Mouse (Mus musculus): ENCODE data around the gene Olfr642. TPM values are rescaled to one million over a fixed set of nuclear protein-coding genes. Genes with fewer than 3 reads are reported as not detected.

Olfr642 gene
- polyA plus RNA-seq, 1 experiment from 2014 or later = not detected

DNA sequence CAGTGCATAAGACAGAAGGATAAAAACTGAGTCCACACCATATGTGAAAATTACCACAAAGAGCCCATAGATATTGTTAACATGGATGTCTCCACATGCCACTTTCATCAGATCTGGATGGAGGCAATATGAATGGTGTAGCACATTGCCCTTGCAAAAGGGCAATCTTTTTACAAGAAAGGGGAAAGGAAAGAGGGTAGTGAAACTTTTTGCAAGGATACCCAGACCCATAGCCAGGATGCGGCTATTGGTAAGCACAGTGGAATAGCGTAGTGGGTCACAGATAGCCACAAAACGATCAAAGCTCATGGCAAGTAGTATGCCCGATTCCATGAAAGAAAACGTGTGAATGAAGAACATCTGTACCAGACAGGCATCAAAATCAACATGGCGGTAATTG is 30.8 kb downstream of the Olfr642 start:
- Histone ChIP-seq H3K9ac (ENCODE audit: low read length) (no peak overlapping the region), H3K4me2 (ENCODE audit: low read depth, low read length, severe bottlenecking) (no peak overlapping the region), H3K36me3 (ENCODE audit: control insufficient read depth, insufficient read depth, low read length) (no peaks in the 10 kb centered on the region), H3K9me3 (ENCODE audit: control insufficient read depth, low read length) (no peaks in the 10 kb centered on the region), H3K27me3 (ENCODE audit: control insufficient read depth, insufficient read depth, low read length) (no peaks in the 10 kb centered on the region), H3K27ac (ENCODE audit: low read depth, low read length) (no peak overlapping the region), H3K4me1 (replicated peaks; ENCODE audit: control insufficient read depth, insufficient read depth, low read length) (no peaks in the 10 kb centered on the region), H3K4me3 (ENCODE audit: low read depth, low read length) (no peak overlapping the region)
- ATAC-seq (replicated peaks; ENCODE audit: low FRiP score) (no peak), DNase-seq (ENCODE audit: low spot score) (no peak)
- 88% methylated on average over 6 of the region's 6 CpGs for WGBS

DNA sequence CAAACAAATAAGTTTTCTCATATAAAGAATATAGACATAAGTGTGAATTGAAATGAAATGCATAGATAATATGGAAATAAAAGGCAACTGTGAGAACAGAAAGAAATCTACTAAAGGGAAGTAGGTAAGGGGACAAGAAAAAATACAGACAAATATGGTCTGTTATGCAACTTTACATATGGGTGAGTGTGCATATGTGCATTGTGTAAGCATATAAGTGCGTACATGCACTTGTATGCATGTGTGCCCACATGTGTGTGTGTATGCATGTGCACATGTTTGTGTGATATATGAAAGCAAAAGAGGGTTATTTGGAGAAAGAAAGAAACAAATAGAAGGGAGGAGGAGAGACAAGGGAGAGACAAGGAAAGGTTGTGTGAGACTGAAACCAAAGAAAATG is 33.5 kb downstream of the Olfr642 start:
- ATAC-seq (replicated peaks; ENCODE audit: low FRiP score) (no peak), DNase-seq (ENCODE audit: low spot score) (no peak)
- no peak overlapping the region for H3K4me3 ChIP-seq (ENCODE audit: low read depth, low read length)

DNA sequence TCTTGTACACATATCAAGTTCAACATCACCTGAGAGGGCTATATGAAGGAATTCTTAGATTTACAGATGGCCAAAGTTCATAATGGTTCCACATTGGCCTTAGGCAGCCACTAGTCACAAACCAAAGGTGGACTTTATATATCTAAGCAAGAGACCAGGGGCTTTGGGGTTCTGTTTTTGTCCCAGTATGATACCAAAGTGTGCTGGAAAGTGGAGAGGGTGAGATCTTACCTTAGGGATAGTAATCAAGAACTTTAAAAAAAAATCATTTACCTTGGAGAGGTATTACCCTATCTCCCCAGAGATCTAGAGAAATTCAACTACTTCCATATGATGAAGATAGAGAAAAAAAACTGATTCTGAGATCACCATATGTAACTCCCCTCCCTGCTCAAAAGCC is 35.3 kb downstream of the Olfr642 start, which contains the start of gene Olfr639:
Gene Olfr639, minus strand, starts transcription at position 101 of the 400 bp plus-strand sequence.
- H3K4me2 ChIP-seq (ENCODE audit: low read depth, low read length, severe bottlenecking) = no peak within 1 kb of the TSS
- no peak for DNase-seq (ENCODE audit: low spot score)
- no peak for ATAC-seq (replicated peaks; ENCODE audit: low FRiP score)
- no peak within 1 kb of the TSS for H3K27ac ChIP-seq (ENCODE audit: low read depth, low read length)
- no peaks in the 10 kb centered on the region for H3K36me3 ChIP-seq (ENCODE audit: control insufficient read depth, insufficient read depth, low read length)
- no peaks in the 10 kb centered on the region for H3K4me1 ChIP-seq (replicated peaks; ENCODE audit: control insufficient read depth, insufficient read depth, low read length)
- no peak within 1 kb of the TSS for H3K4me3 ChIP-seq (ENCODE audit: low read depth, low read length)
- H3K9ac ChIP-seq (ENCODE audit: low read length) = no peak within 1 kb of the TSS
- H3K9me3 ChIP-seq (ENCODE audit: control insufficient read depth, low read length) = no peaks in the 10 kb centered on the region; the same call in 1 of the 2 replicates
- no peaks in the 10 kb centered on the region for H3K27me3 ChIP-seq (ENCODE audit: control insufficient read depth, insufficient read depth, low read length)

More for the DNA sequence above, 33.5 kb downstream of the Olfr642 start:
- H3K36me3 ChIP-seq (ENCODE audit: control insufficient read depth, insufficient read depth, low read length) = no peaks in the 10 kb centered on the region
- H3K27me3 ChIP-seq (ENCODE audit: control insufficient read depth, insufficient read depth, low read length) = no peaks in the 10 kb centered on the region
- H3K4me2 ChIP-seq (ENCODE audit: low read depth, low read length, severe bottlenecking) = no peak overlapping the region
- no peaks in the 10 kb centered on the region for H3K9me3 ChIP-seq (ENCODE audit: control insufficient read depth, low read length)
- H3K9ac ChIP-seq (ENCODE audit: low read length) = no peak overlapping the region
- no peaks in the 10 kb centered on the region for H3K4me1 ChIP-seq (replicated peaks; ENCODE audit: control insufficient read depth, insufficient read depth, low read length)
- WGBS = 91% methylated on average over 1 of the region's 1 CpGs
- H3K27ac ChIP-seq (ENCODE audit: low read depth, low read length) = no peak overlapping the region

DNA sequence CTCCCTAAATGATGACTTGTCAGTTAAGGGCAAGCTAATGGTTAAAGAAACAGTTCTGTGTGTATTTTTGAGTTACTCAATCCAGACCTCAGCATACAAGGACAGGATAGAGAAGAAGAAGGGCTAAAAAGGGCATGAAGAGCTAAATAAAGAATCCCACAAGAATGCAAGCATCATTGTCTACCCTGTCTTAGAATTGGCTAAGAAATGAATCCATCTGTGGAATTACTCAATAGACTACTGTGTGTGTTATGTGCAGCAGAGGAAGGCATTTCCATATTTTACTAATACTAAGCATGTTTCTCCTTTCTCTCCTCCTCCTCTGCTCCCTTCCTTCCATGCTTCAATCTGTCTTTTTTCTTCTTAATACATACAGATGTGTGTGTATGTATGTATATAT is 53.3 kb downstream of the Olfr642 start:
- no peak overlapping the region for H3K4me2 ChIP-seq (ENCODE audit: low read depth, low read length, severe bottlenecking)

DNA sequence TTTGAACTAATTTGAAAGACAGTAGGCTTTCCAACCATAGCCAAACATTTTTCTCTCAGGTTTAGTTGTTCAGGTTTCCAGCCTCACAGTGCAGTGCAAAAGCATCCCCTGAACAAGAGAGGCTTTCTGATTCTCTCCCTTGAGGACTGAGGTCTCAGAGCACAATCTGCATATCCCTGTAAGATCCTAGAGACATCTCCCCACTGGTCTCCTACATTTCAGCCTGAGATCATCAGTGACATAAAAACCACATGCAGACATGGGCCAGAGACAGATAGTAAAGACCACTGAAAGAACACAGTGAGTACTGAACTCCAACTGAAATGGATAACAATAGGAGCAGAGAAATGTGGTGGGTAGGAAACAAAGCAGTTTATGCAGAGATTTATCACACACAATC is 54.0 kb downstream of the Olfr642 start, which contains the start of gene Olfr638:
Gene Olfr638, plus strand, starts transcription at position 301 of the 400 bp plus-strand sequence.
- no peak for DNase-seq (ENCODE audit: low spot score)
- no peak for ATAC-seq (replicated peaks; ENCODE audit: low FRiP score)
- Histone ChIP-seq H3K36me3 (ENCODE audit: control insufficient read depth, insufficient read depth, low read length) (no peaks in the 10 kb centered on the region), H3K4me3 (ENCODE audit: low read depth, low read length) (no peak within 1 kb of the TSS), H3K9me3 (ENCODE audit: control insufficient read depth, low read length) (no peaks in the 10 kb centered on the region), H3K27ac (ENCODE audit: low read depth, low read length) (no peak within 1 kb of the TSS), H3K27me3 (ENCODE audit: control insufficient read depth, insufficient read depth, low read length) (no peaks in the 10 kb centered on the region), H3K4me1 (replicated peaks; ENCODE audit: control insufficient read depth, insufficient read depth, low read length) (no peaks in the 10 kb centered on the region), H3K4me2 (ENCODE audit: low read depth, low read length, severe bottlenecking) (no peak within 1 kb of the TSS), H3K9ac (ENCODE audit: low read length) (no peak within 1 kb of the TSS)

More for the DNA sequence above, 53.3 kb downstream of the Olfr642 start:
- H3K36me3 ChIP-seq (ENCODE audit: control insufficient read depth, insufficient read depth, low read length) = no peaks in the 10 kb centered on the region
- H3K9me3 ChIP-seq (ENCODE audit: control insufficient read depth, low read length) = no peaks in the 10 kb centered on the region
- H3K27me3 ChIP-seq (ENCODE audit: control insufficient read depth, insufficient read depth, low read length) = no peaks in the 10 kb centered on the region
- H3K4me1 ChIP-seq (replicated peaks; ENCODE audit: control insufficient read depth, insufficient read depth, low read length) = no peaks in the 10 kb centered on the region
- no peak overlapping the region for H3K9ac ChIP-seq (ENCODE audit: low read length)
- H3K4me3 ChIP-seq (ENCODE audit: low read depth, low read length) = no peak overlapping the region
- no peak overlapping the region for H3K27ac ChIP-seq (ENCODE audit: low read depth, low read length)
- no peak for DNase-seq (ENCODE audit: low spot score)
- ATAC-seq (replicated peaks; ENCODE audit: low FRiP score) = no peak

Other genes with a start within 250 kb of the Olfr642 start
- gene Hbb-bt, start 238.7 kb downstream of the Olfr642 start, polyA plus RNA-seq (2014; fragmentation: Nextera tagmentation; extraction: Ambion mirVana) = 770 and 789 TPM in 2 replicates
- gene Hbb-bs, start 224.6 kb downstream of the Olfr642 start, polyA plus RNA-seq (2014; fragmentation: Nextera tagmentation; extraction: Ambion mirVana) = 254 and 256 TPM in 2 replicates
- gene Hbb-bh2, start 212.1 kb downstream of the Olfr642 start, polyA plus RNA-seq (2014; fragmentation: Nextera tagmentation; extraction: Ambion mirVana) = not detected in 2 replicates
- gene Hbb-bh1, start 209.5 kb downstream of the Olfr642 start, polyA plus RNA-seq (2014; fragmentation: Nextera tagmentation; extraction: Ambion mirVana) = 2,356 and 2,804 TPM in 2 replicates
- 10,747 and 11,615 TPM in 2 replicates for gene Hbb-y, start 199.4 kb downstream of the Olfr642 start, polyA plus RNA-seq (2014; fragmentation: Nextera tagmentation; extraction: Ambion mirVana)
- not detected in 2 replicates for gene Olfr66, start 166.4 kb downstream of the Olfr642 start, polyA plus RNA-seq (2014; fragmentation: Nextera tagmentation; extraction: Ambion mirVana)
- gene Olfr64, start 158.2 kb downstream of the Olfr642 start, polyA plus RNA-seq (2014; fragmentation: Nextera tagmentation; extraction: Ambion mirVana) = not detected in 2 replicates
- gene Olfr65, start 149.2 kb downstream of the Olfr642 start, polyA plus RNA-seq (2014; fragmentation: Nextera tagmentation; extraction: Ambion mirVana) = not detected in 2 replicates
- gene Olfr631, start 123.8 kb downstream of the Olfr642 start, polyA plus RNA-seq (2014; fragmentation: Nextera tagmentation; extraction: Ambion mirVana) = not detected in 2 replicates
- 0.12 TPM in 1 of 2 replicates, not detected in the other for gene Olfr632, start 118.3 kb downstream of the Olfr642 start, polyA plus RNA-seq (2014; fragmentation: Nextera tagmentation; extraction: Ambion mirVana)
- not detected in 2 replicates for gene Olfr633, start 108.2 kb downstream of the Olfr642 start, polyA plus RNA-seq (2014; fragmentation: Nextera tagmentation; extraction: Ambion mirVana)
- 0.03 TPM in 1 of 2 replicates, not detected in the other for gene Olfr635, start 81.5 kb downstream of the Olfr642 start, polyA plus RNA-seq (2014; fragmentation: Nextera tagmentation; extraction: Ambion mirVana)
- gene Olfr638, start 53.9 kb downstream of the Olfr642 start, polyA plus RNA-seq (2014; fragmentation: Nextera tagmentation; extraction: Ambion mirVana) = not detected in 2 replicates
- 0.04 TPM in 2 replicates for gene Olfr639, start 35.4 kb downstream of the Olfr642 start, polyA plus RNA-seq (2014; fragmentation: Nextera tagmentation; extraction: Ambion mirVana)
- gene Olfr640, start 27.1 kb downstream of the Olfr642 start, polyA plus RNA-seq (2014; fragmentation: Nextera tagmentation; extraction: Ambion mirVana) = not detected in 2 replicates
- gene Olfr641, start 17.2 kb downstream of the Olfr642 start, polyA plus RNA-seq (2014; fragmentation: Nextera tagmentation; extraction: Ambion mirVana) = not detected in 2 replicates
- gene 4930516K23Rik, start 8.8 kb upstream of the Olfr642 start, polyA plus RNA-seq (2014; fragmentation: Nextera tagmentation; extraction: Ambion mirVana) = not detected in 2 replicates
- gene Olfr644, start 19.2 kb upstream of the Olfr642 start, polyA plus RNA-seq (2014; fragmentation: Nextera tagmentation; extraction: Ambion mirVana) = not detected in 2 replicates
- gene Olfr645, start 32.8 kb upstream of the Olfr642 start, polyA plus RNA-seq (2014; fragmentation: Nextera tagmentation; extraction: Ambion mirVana) = not detected in 2 replicates
- not detected in 2 replicates for gene Olfr646, start 52.2 kb upstream of the Olfr642 start, polyA plus RNA-seq (2014; fragmentation: Nextera tagmentation; extraction: Ambion mirVana)
- not detected in 2 replicates for gene Ubqln5, start 77.2 kb upstream of the Olfr642 start, polyA plus RNA-seq (2014; fragmentation: Nextera tagmentation; extraction: Ambion mirVana)
- gene Olfr643, start 84.7 kb upstream of the Olfr642 start, polyA plus RNA-seq (2014; fragmentation: Nextera tagmentation; extraction: Ambion mirVana) = not detected in 2 replicates
- not detected in 2 replicates for gene Ubqln3, start 90.6 kb upstream of the Olfr642 start, polyA plus RNA-seq (2014; fragmentation: Nextera tagmentation; extraction: Ambion mirVana)
- not detected in 2 replicates for gene Ubqlnl, start 97.9 kb upstream of the Olfr642 start, polyA plus RNA-seq (2014; fragmentation: Nextera tagmentation; extraction: Ambion mirVana)
- not detected in 2 replicates for gene Olfm5, start 112.2 kb upstream of the Olfr642 start, polyA plus RNA-seq (2014; fragmentation: Nextera tagmentation; extraction: Ambion mirVana)
- gene Olfr648, start 130.7 kb upstream of the Olfr642 start, polyA plus RNA-seq (2014; fragmentation: Nextera tagmentation; extraction: Ambion mirVana) = 0.27 and 0.40 TPM in 2 replicates
- not detected in 2 replicates for gene Olfr649, start 143.3 kb upstream of the Olfr642 start, polyA plus RNA-seq (2014; fragmentation: Nextera tagmentation; extraction: Ambion mirVana)
- 2.7 and 3.3 TPM in 2 replicates for gene Trim6, start 166.1 kb upstream of the Olfr642 start, polyA plus RNA-seq (2014; fragmentation: Nextera tagmentation; extraction: Ambion mirVana)
- 0.64 and 1.1 TPM in 2 replicates for gene Trim34a, start 191.8 kb upstream of the Olfr642 start, polyA plus RNA-seq (2014; fragmentation: Nextera tagmentation; extraction: Ambion mirVana)
- 0.12 TPM in 1 of 2 replicates, not detected in the other for gene Trim5, start 235.4 kb upstream of the Olfr642 start, polyA plus RNA-seq (2014; fragmentation: Nextera tagmentation; extraction: Ambion mirVana)